13 mouse cellular contexts compared by ENCODE assay signal in the genomic region with DNA sequence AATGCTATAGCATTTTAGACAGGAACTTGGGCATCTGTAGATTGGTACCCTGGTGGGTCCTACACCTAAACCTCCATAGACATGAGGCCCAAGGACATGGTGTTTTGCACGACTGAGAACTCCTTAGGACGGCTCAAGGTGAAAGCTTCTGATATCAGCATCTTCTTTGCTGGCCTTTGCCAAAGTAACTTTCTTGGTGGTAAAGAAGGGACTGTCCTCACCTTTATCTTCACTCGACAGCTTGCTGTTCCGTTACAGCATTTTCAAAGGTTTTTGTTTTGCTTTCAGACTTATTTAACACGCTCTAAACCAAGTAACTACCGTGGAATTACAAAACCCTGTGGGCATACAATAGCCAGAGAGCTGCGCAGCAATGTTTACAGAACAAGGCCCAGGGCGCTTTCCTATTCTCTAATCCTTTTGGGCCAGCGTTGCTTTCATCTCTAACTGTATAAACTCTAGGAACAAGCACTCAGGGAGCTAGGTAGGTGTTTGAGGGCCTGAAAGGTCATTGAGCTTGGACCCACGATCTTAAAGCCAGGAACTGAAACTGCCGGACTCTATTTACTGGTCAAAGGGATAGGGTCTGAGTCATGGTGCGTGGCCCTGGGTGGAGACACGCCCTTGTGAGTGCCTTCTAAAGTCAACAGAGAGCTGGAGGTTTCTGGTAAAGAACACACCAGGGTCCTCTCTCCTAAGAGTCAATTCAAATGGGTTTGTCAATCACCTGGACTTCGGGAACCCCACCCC. TPM values are rescaled to one million over a fixed set of nuclear protein-coding genes. Genes with fewer than 3 reads are reported as not detected.
A peak's percentile ranks its signal among the peaks of the same experiment; 100 is the strongest.
DNase-seq lines count a peak whose midpoint lies in the region; ATAC-seq and TF ChIP-seq lines count a peak whose summit lies in the region.
"Had no signal": no experiment of that assay in that cellular context is flagged by ENCODE, and none has a peak within 500 bp of the region (broad histone marks: within the 10 kb centered on the region; RNA-seq: fewer than 3 reads in every experiment).

No protein-coding gene starts in this region.

- peak; percentile 27 for DNase-seq in adrenal gland, postnatal 14 days
- DNase-seq in adrenal gland, postnatal 4 days (ENCODE audit: low spot score in 2 of 2) = no peak
- DNase-seq in liver, embryonic 14.5 days (ENCODE audit: low read depth in 3 of 3, low spot score in 3 of 3) = peak; percentile 38 to 52 (median 44)
- no peak for DNase-seq in layer of hippocampus, postnatal 10 days (ENCODE audit: low spot score in 2 of 2)
- no peak for DNase-seq in kidney, postnatal 14 days
- DNase-seq in thymus, adult 18-20 months = no peak
- DNase-seq: cerebellum, adult 9-10 months had no signal

- peak overlapping the region; percentile 56 for H3K27ac ChIP-seq in liver, embryonic 14.5 days
- no peak overlapping the region for H3K27ac ChIP-seq in stomach, embryonic 14.5 days (ENCODE audit: low read length)
- H3K27ac ChIP-seq: hindbrain, embryonic 14.5 days; limb, embryonic 15.5 days had no signal

- peak; percentile 73 for ATAC-seq in common myeloid progenitor, adult 5-6 weeks (replicated peaks; ENCODE audit: low read depth, poor library complexity, severe bottlenecking)
- peak; percentile 85 for ATAC-seq in liver, embryonic 14.5 days (ENCODE audit: insufficient read depth)
- ATAC-seq in stomach, embryonic 14.5 days (ENCODE audit: insufficient number of reproducible peaks, insufficient read depth, low FRiP score, low read depth) = peak; percentile 83

- H3K27me3 ChIP-seq in liver, embryonic 14.5 days (ENCODE audit: control insufficient read depth, insufficient read depth, low read length) = no peaks in the 10 kb centered on the region
- no peaks in the 10 kb centered on the region for H3K27me3 ChIP-seq in stomach, embryonic 14.5 days (ENCODE audit: control insufficient read depth, insufficient read depth, low read length)
- H3K27me3 ChIP-seq: limb, embryonic 15.5 days had no signal

- no peak overlapping the region for H3K9ac ChIP-seq in liver, embryonic 14.5 days (replicated peaks)
- H3K9ac ChIP-seq in stomach, embryonic 14.5 days (replicated peaks; ENCODE audit: low read depth, low read length) = no peak overlapping the region
- H3K9ac ChIP-seq: hindbrain, embryonic 14.5 days; limb, embryonic 15.5 days had no signal

- no peak overlapping the region for H3K4me3 ChIP-seq in liver, embryonic 14.5 days (ENCODE audit: insufficient read depth in 1 of 2, low read depth in 2 of 2, low read length in 2 of 2)
- no peak overlapping the region for H3K4me3 ChIP-seq in stomach, embryonic 14.5 days (ENCODE audit: low read depth, low read length)
- H3K4me3 ChIP-seq: limb, embryonic 15.5 days had no signal

- peaks cover 7 to 24% of the 10 kb centered on the region in 2 experiments; a peak in 3 of 4 replicates for H3K4me1 ChIP-seq in liver, embryonic 14.5 days (replicated peaks; ENCODE audit: control insufficient read depth in 2 of 2, insufficient read depth in 2 of 2, low read length in 1 of 2)
- H3K4me1 ChIP-seq in stomach, embryonic 14.5 days (ENCODE audit: control insufficient read depth, insufficient read depth, low read length) = 0 out of 2 replicates have a peak, but pooled peaks cover 5% of the 10 kb centered on the region
- H3K4me1 ChIP-seq: limb, embryonic 15.5 days had no signal

- H3K36me3 ChIP-seq in liver, embryonic 14.5 days (replicated peaks; ENCODE audit: control insufficient read depth, insufficient read depth, low read depth) = no peaks in the 10 kb centered on the region
- no peaks in the 10 kb centered on the region for H3K36me3 ChIP-seq in stomach, embryonic 14.5 days (ENCODE audit: control insufficient read depth, insufficient read depth, low read length)
- H3K36me3 ChIP-seq: limb, embryonic 15.5 days had no signal

- WGBS in liver, embryonic 14.5 days (ENCODE audit: insufficient replicate concordance) = 43% methylated on average over 14 of the region's 14 CpGs
- WGBS in stomach, embryonic 14.5 days = 73% methylated on average over 14 of the region's 14 CpGs

- TF ChIP-seq CTCF in liver, embryonic 14.5 days (IDR thresholded peaks at IDR 0.05; ENCODE audit: low read depth) = no peak

- H3K9me3 ChIP-seq in liver, embryonic 14.5 days (ENCODE audit: control insufficient read depth, low read length) = no peaks in the 10 kb centered on the region
- H3K9me3 ChIP-seq in stomach, embryonic 14.5 days (ENCODE audit: control insufficient read depth, low read depth, low read length) = no peaks in the 10 kb centered on the region
- H3K9me3 ChIP-seq: limb, embryonic 15.5 days had no signal

- peak; percentile 90 for TF ChIP-seq EP300 in liver, embryonic 14.5 days (IDR thresholded peaks at IDR 0.05; ENCODE audit: low read depth)

- H3K4me2 ChIP-seq in liver, embryonic 14.5 days (ENCODE audit: low read depth) = peak overlapping the region; percentile 36
- no peak overlapping the region for H3K4me2 ChIP-seq in stomach, embryonic 14.5 days (replicated peaks; ENCODE audit: low read depth, low read length)
- H3K4me2 ChIP-seq: hindbrain, embryonic 14.5 days; limb, embryonic 15.5 days had no signal

RNA-seq across cellular contexts. Expression of a gene that starts 21.5 kb away (rescaled TPM):
- 11.9 and 12.5 TPM in 2 replicates for total RNA-seq in adrenal gland, postnatal 14 days (2021)
- 10 to 100 TPM; 23.7 to 24.4 TPM for total RNA-seq in adrenal gland, postnatal 4 days (2021)
- not detected in 2 replicates for total RNA-seq in common myeloid progenitor, adult 5-6 weeks (2017)
- not detected in 2 replicates for polyA plus RNA-seq in liver, embryonic 14.5 days (2012; rRNA removed)
- not detected in 2 replicates for polyA plus RNA-seq in liver, embryonic 14.5 days (2014; fragmentation: Nextera tagmentation; extraction: Ambion mirVana)
- polyA plus RNA-seq in stomach, embryonic 14.5 days (2014; fragmentation: Nextera tagmentation; extraction: Ambion mirVana) = 0.14 TPM in 1 of 2 replicates, not detected in the other
- total RNA-seq in layer of hippocampus, postnatal 10 days (2021) = under 1 TPM; 0.18 to 0.32 TPM
- total RNA-seq: gastrocnemius, postnatal 36 days had no signal
- polyA plus RNA-seq: spleen, adult 2 months had no signal

RNA-seq across cellular contexts. Expression of a gene that starts 50.1 kb away (rescaled TPM):
- total RNA-seq in adrenal gland, postnatal 14 days (2021) = 132 and 134 TPM in 2 replicates
- 100 to 1,000 TPM; 141 to 143 TPM for total RNA-seq in adrenal gland, postnatal 4 days (2021)
- total RNA-seq in common myeloid progenitor, adult 5-6 weeks (2017) = 57.9 and 68.4 TPM in 2 replicates
- 9.0 and 17.1 TPM in 2 replicates for polyA plus RNA-seq in liver, embryonic 14.5 days (2012; rRNA removed)
- 60.6 and 62.9 TPM in 2 replicates for polyA plus RNA-seq in liver, embryonic 14.5 days (2014; fragmentation: Nextera tagmentation; extraction: Ambion mirVana)
- polyA plus RNA-seq in stomach, embryonic 14.5 days (2014; fragmentation: Nextera tagmentation; extraction: Ambion mirVana) = 182 and 194 TPM in 2 replicates
- 100 to 1,000 TPM; 153 to 164 TPM for total RNA-seq in layer of hippocampus, postnatal 10 days (2021)

Comparison
In these comparisons a context has a peak if more than half of its experiments do, and no peak if none do; other contexts are left out.
1. DNase-seq: peak in adrenal gland, postnatal 14 days (single experiment) and liver, embryonic 14.5 days (3 of 3); none in adrenal gland, postnatal 4 days (0 of 2), layer of hippocampus, postnatal 10 days (0 of 2), kidney, postnatal 14 days (single experiment) and thymus, adult 18-20 months (0 of 2).
2. Peak in every context shown above with its lines, with median percentiles within 50 percentile points of each other: ATAC-seq.